7 mouse cellular contexts compared by ENCODE assay signal in genomic region chr4:141404518-141405313, GRCm38 (mm10). TPM values are rescaled to one million over a fixed set of nuclear protein-coding genes. Genes with fewer than 3 reads are reported as not detected.
DNase-seq lines count a peak whose midpoint lies in the region; ATAC-seq and TF ChIP-seq lines count a peak whose summit lies in the region.

No protein-coding gene starts in this region.

- H3K4me3 ChIP-seq in embryonic facial prominence, embryonic 12.5 days: 0 out of 2 replicates have a peak overlapping the region, but pooled peaks have one; percentile 12
- 0 out of 2 replicates have a peak overlapping the region, but pooled peaks have one; percentile 12 for H3K4me3 ChIP-seq in limb, embryonic 12.5 days (replicated peaks)
- H3K4me3 ChIP-seq in midbrain, postnatal 0 days (ENCODE audit: low read depth, low read length): peak overlapping the region; percentile 15

- DNase-seq in adrenal gland, postnatal 14 days: peak; percentile 90
- DNase-seq in heart, adult 8-10 months (ENCODE audit: low spot score): peak; percentile 90
- peak; percentile 79 to 91 for DNase-seq in kidney, adult 8-10 months
- DNase-seq in midbrain, postnatal 0 days (ENCODE audit: low spot score): peak; percentile 82
- peak; percentile 83 to 88 for DNase-seq in spleen, postnatal 10 days (ENCODE audit: low spot score in 2 of 2)

- TF ChIP-seq CTCF in midbrain, postnatal 0 days (IDR thresholded peaks at IDR 0.05): peak; percentile 99

- no peaks in the 10 kb centered on the region for H3K9me3 ChIP-seq in embryonic facial prominence, embryonic 12.5 days
- no peaks in the 10 kb centered on the region for H3K9me3 ChIP-seq in limb, embryonic 12.5 days
- no peaks in the 10 kb centered on the region for H3K9me3 ChIP-seq in midbrain, postnatal 0 days (ENCODE audit: low read length)

- H3K27me3 ChIP-seq in embryonic facial prominence, embryonic 12.5 days: 0 out of 2 replicates have a peak, but pooled peaks cover 7% of the 10 kb centered on the region
- H3K27me3 ChIP-seq in limb, embryonic 12.5 days: peaks cover 36% of the 10 kb centered on the region; the same call in 1 of the 2 replicates
- H3K27me3 ChIP-seq in midbrain, postnatal 0 days (ENCODE audit: insufficient read depth, low read length): no peaks in the 10 kb centered on the region

- H3K36me3 ChIP-seq in embryonic facial prominence, embryonic 12.5 days: no peaks in the 10 kb centered on the region
- no peaks in the 10 kb centered on the region for H3K36me3 ChIP-seq in limb, embryonic 12.5 days
- H3K36me3 ChIP-seq in midbrain, postnatal 0 days (ENCODE audit: insufficient read depth, low read length): no peaks in the 10 kb centered on the region

- no peaks in the 10 kb centered on the region for H3K4me1 ChIP-seq in embryonic facial prominence, embryonic 12.5 days
- H3K4me1 ChIP-seq in limb, embryonic 12.5 days (replicated peaks): no peaks in the 10 kb centered on the region; the same call in none of the 2 replicates
- no peaks in the 10 kb centered on the region for H3K4me1 ChIP-seq in midbrain, postnatal 0 days (ENCODE audit: insufficient read depth, low read length)

- peak; percentile 71 for ATAC-seq in embryonic facial prominence, embryonic 12.5 days (ENCODE audit: insufficient number of reproducible peaks, insufficient read depth, low FRiP score, low TSS enrichment)
- peak; percentile 81 for ATAC-seq in limb, embryonic 12.5 days (ENCODE audit: insufficient number of reproducible peaks, insufficient read depth, low FRiP score, low TSS enrichment, low read depth)
- peak; percentile 68 for ATAC-seq in midbrain, postnatal 0 days (ENCODE audit: low FRiP score)

- WGBS in embryonic facial prominence, embryonic 12.5 days: 11% methylated on average over 15 of the region's 15 CpGs
- 13% methylated on average over 15 of the region's 15 CpGs for WGBS in limb, embryonic 12.5 days
- 15% methylated on average over 15 of the region's 15 CpGs for WGBS in midbrain, postnatal 0 days

- H3K27ac ChIP-seq in embryonic facial prominence, embryonic 12.5 days: no peak overlapping the region
- no peak overlapping the region for H3K27ac ChIP-seq in limb, embryonic 12.5 days
- H3K27ac ChIP-seq in midbrain, postnatal 0 days (ENCODE audit: low read depth, low read length): no peak overlapping the region; the same call in 1 of the 2 replicates

- no peak overlapping the region for H3K9ac ChIP-seq in embryonic facial prominence, embryonic 12.5 days
- H3K9ac ChIP-seq in limb, embryonic 12.5 days (replicated peaks): 0 out of 2 replicates have a peak overlapping the region, but pooled peaks have one; percentile 44
- peak overlapping the region; percentile 57 for H3K9ac ChIP-seq in midbrain, postnatal 0 days (replicated peaks; ENCODE audit: low read length, poor library complexity, severe bottlenecking)

- H3K4me2 ChIP-seq in embryonic facial prominence, embryonic 12.5 days (replicated peaks): peak overlapping the region; percentile 40
- peak overlapping the region; percentile 45 for H3K4me2 ChIP-seq in limb, embryonic 12.5 days
- peak overlapping the region; percentile 49 for H3K4me2 ChIP-seq in midbrain, postnatal 0 days (ENCODE audit: low read depth, low read length, poor library complexity, severe bottlenecking)

RNA-seq across cellular contexts. Expression of gene Clcnka, which starts 6.2 kb away (rescaled TPM):
- total RNA-seq in adrenal gland, postnatal 14 days (2021): not detected in 2 replicates
- polyA plus RNA-seq in embryonic facial prominence, embryonic 12.5 days (2016; fragmentation: Nextera tagmentation; extraction: Ambion mirVana): 0.31 and 0.53 TPM in 2 replicates
- not detected for total RNA-seq in heart, adult 8-10 months (2022)
- polyA plus RNA-seq in limb, embryonic 12.5 days (2016; fragmentation: Nextera tagmentation; extraction: Ambion mirVana): 0.46 and 0.51 TPM in 2 replicates
- total RNA-seq in midbrain, postnatal 0 days (2014; rRNA removed): not detected in 2 replicates
- 0.07 and 0.12 TPM in 2 replicates for polyA plus RNA-seq in midbrain, postnatal 0 days (2015; fragmentation: Nextera tagmentation; extraction: Ambion mirVana)

RNA-seq across cellular contexts. Expression of gene Clcnkb, which starts 11.1 kb away (rescaled TPM):
- total RNA-seq in adrenal gland, postnatal 14 days (2021): not detected in 2 replicates
- not detected in 2 replicates for polyA plus RNA-seq in embryonic facial prominence, embryonic 12.5 days (2016; fragmentation: Nextera tagmentation; extraction: Ambion mirVana)
- total RNA-seq in heart, adult 8-10 months (2022): 1 to 10 TPM in 1 of 4 experiments, under 1 TPM in 3; 0.33 to 1.5 (median 0.59) TPM
- polyA plus RNA-seq in limb, embryonic 12.5 days (2016; fragmentation: Nextera tagmentation; extraction: Ambion mirVana): not detected in 2 replicates
- total RNA-seq in midbrain, postnatal 0 days (2014; rRNA removed): not detected in 2 replicates
- polyA plus RNA-seq in midbrain, postnatal 0 days (2015; fragmentation: Nextera tagmentation; extraction: Ambion mirVana): 0.27 and 0.43 TPM in 2 replicates

RNA-seq across cellular contexts. Expression of gene Hspb7, which starts 15.9 kb away (rescaled TPM):
- 0.19 and 1.5 TPM in 2 replicates for total RNA-seq in adrenal gland, postnatal 14 days (2021)
- polyA plus RNA-seq in embryonic facial prominence, embryonic 12.5 days (2016; fragmentation: Nextera tagmentation; extraction: Ambion mirVana): not detected in 2 replicates
- total RNA-seq in heart, adult 8-10 months (2022): 1,000 to 10,000 TPM; 1,512 to 1,942 (median 1,609) TPM
- 0.08 TPM in 1 of 2 replicates, not detected in the other for polyA plus RNA-seq in limb, embryonic 12.5 days (2016; fragmentation: Nextera tagmentation; extraction: Ambion mirVana)
- 0.05 TPM in 1 of 2 replicates, not detected in the other for total RNA-seq in midbrain, postnatal 0 days (2014; rRNA removed)
- polyA plus RNA-seq in midbrain, postnatal 0 days (2015; fragmentation: Nextera tagmentation; extraction: Ambion mirVana): 0.10 and 0.12 TPM in 2 replicates

RNA-seq across cellular contexts. Expression of gene Srarp, which starts 31.2 kb away (rescaled TPM):
- not detected in 2 replicates for total RNA-seq in adrenal gland, postnatal 14 days (2021)
- not detected in 2 replicates for polyA plus RNA-seq in embryonic facial prominence, embryonic 12.5 days (2016; fragmentation: Nextera tagmentation; extraction: Ambion mirVana)
- 1 to 10 TPM in 1 of 4 experiments, under 1 TPM in 3; 0.82 to 1.5 (median 0.93) TPM for total RNA-seq in heart, adult 8-10 months (2022)
- not detected in 2 replicates for polyA plus RNA-seq in limb, embryonic 12.5 days (2016; fragmentation: Nextera tagmentation; extraction: Ambion mirVana)
- 1.9 and 4.5 TPM in 2 replicates for total RNA-seq in midbrain, postnatal 0 days (2014; rRNA removed)
- 0.52 and 0.76 TPM in 2 replicates for polyA plus RNA-seq in midbrain, postnatal 0 days (2015; fragmentation: Nextera tagmentation; extraction: Ambion mirVana)

RNA-seq across cellular contexts. Expression of gene Fam131c, which starts 36.7 kb away (rescaled TPM):
- 11.0 and 16.9 TPM in 2 replicates for total RNA-seq in adrenal gland, postnatal 14 days (2021)
- polyA plus RNA-seq in embryonic facial prominence, embryonic 12.5 days (2016; fragmentation: Nextera tagmentation; extraction: Ambion mirVana): 0.98 and 1.1 TPM in 2 replicates
- 1 to 10 TPM; 2.4 to 5.5 (median 4.1) TPM for total RNA-seq in heart, adult 8-10 months (2022)
- 0.43 and 0.63 TPM in 2 replicates for polyA plus RNA-seq in limb, embryonic 12.5 days (2016; fragmentation: Nextera tagmentation; extraction: Ambion mirVana)
- total RNA-seq in midbrain, postnatal 0 days (2014; rRNA removed): 105 and 119 TPM in 2 replicates
- polyA plus RNA-seq in midbrain, postnatal 0 days (2015; fragmentation: Nextera tagmentation; extraction: Ambion mirVana): 56.7 and 60.2 TPM in 2 replicates

Comparison
In these comparisons a context has a peak if more than half of its experiments do, and no peak if none do; other contexts are left out.
1. RNA of gene Hspb7, which starts 15.9 kb away (total RNA-seq): 1,512 to 1,942 TPM in heart, adult 8-10 months; 0.19 to 1.5 TPM in adrenal gland, postnatal 14 days and 0.05 TPM in midbrain, postnatal 0 days; every median in the first group is over 100 times any median in the second.
2. Peak in every context shown above with its lines, with median percentiles within 50 percentile points of each other: DNase-seq, ATAC-seq, H3K4me2 ChIP-seq and H3K4me3 ChIP-seq.